Mouse (Mus musculus): ENCODE measurements around the gene Slc39a11.

- no peak for TF ChIP-seq CTCF (IDR thresholded peaks at IDR 0.05; ENCODE audit: insufficient read depth, low read length)
- no peak for TF ChIP-seq POLR2A (IDR thresholded peaks at IDR 0.05; ENCODE audit: borderline replicate concordance, extremely low read depth, low read depth, low read length)
These were observed 199.2 kb downstream of the Slc39a11 start for GRCm38 (mm10) chr11:113450665-113451064.
